Mouse (Mus musculus) cortical plate, adult 2 months (tissue): Measurements from ENCODE around the gene Depp1. TPM values are rescaled to one million over a fixed set of nuclear protein-coding genes. Genes with fewer than 3 reads are reported as not detected.

ENCODE experiments used
- H3K27ac ChIP-seq: fragments of 200-500 bp; 2 replicates; pipeline ENCODE4 v1.5.1; 2012; ENCODE audit warnings: low read length, control low read depth, inconsistent platforms; ENCODE audit not compliant: insufficient read depth
- H3K4me1 ChIP-seq: fragments of 200-500 bp; 2 replicates; pipeline ENCODE4 v1.6.1; 2011; ENCODE audit warnings: low read length; ENCODE audit not compliant: control insufficient read depth, insufficient read depth
- H3K4me3 ChIP-seq: fragments of 200-500 bp; 2 replicates; pipeline ENCODE4 v1.5.1; 2011; ENCODE audit warnings: mild to moderate bottlenecking, low read length, control low read depth; ENCODE audit not compliant: insufficient read depth
- CTCF ChIP-seq: fragments of 200-500 bp; IDR thresholded peaks from 2 replicates; pipeline ENCODE4 v1.5.1; 2011; ENCODE audit warnings: mild to moderate bottlenecking, control low read depth, low read length; ENCODE audit not compliant: insufficient read depth; ENCODE audit errors: extremely low read depth
- POLR2A ChIP-seq: fragments of 200-500 bp; IDR thresholded peaks from 2 replicates; pipeline ENCODE4 v1.6.1; 2011; ENCODE audit warnings: mild to moderate bottlenecking, low read length, control low read depth; ENCODE audit not compliant: insufficient read depth; ENCODE audit errors: extremely low read depth
- polyA plus RNA-seq: library from polyadenylated mRNA; depleted of rRNA; stranded (reverse); fragments of >200 nt; gene quantifications from 2 replicates; pipeline ENCODE4 v1.2.3, GENCODE M21; 2012; rRNA removed

Depp1 gene
- polyA plus RNA-seq, 1 experiment: 2.1 TPM

DNA sequence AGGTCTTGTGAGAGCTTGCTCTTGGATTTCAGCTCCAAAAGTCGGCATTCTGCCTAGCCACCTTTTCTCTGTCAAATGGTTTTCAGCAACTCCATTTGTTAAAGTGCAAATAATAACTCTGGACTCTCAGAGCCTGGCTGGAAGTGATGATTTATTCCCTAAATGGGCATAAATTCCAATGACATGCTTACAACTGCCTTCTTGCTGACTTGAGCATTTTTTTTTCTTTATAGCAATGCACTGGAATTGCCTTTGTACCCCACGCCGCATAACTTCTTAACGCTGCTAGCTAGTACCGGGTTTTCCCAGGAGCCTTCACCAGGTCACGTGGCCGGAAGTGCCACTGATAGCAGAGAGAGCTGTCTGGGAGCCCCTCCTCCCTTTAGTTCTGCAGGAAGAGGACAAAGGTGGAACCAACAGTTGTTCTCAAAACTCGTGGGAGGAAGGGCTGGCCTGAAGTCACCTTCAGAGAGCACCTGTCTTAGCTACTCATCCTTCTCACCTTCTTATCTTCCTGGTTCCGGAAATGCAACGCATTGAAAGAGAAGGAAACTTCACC is 26.0 kb downstream of the Depp1 start:
- H3K4me1 ChIP-seq: no peaks in the 10 kb centered on the region
- TF ChIP-seq CTCF: no peak
- no peak for TF ChIP-seq POLR2A
- H3K27ac ChIP-seq: no peak overlapping the region
- H3K4me3 ChIP-seq: no peak overlapping the region

DNA sequence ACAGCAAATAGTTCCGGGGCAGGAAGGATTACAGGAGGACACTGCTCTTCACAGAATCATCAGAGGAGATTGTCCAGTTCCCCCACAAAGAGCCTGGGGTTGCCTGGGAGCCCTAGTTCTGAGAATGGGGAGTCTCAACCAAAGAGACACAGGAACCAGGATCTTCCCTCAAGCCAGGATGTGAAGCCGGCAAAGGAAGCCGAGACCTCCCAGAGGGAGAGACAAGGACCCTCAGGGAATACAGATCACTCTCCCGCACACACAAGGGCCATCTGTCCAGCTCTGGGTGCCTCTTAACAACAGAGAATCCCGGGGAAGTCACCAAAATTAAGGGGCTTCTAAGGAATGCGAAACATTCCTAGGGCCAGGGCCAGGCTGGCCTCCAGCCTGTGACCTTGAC is 26.9 kb downstream of the Depp1 start:
- Histone ChIP-seq H3K4me3 (no peak overlapping the region), H3K4me1 (no peaks in the 10 kb centered on the region), H3K27ac (no peak overlapping the region)
- no peak for TF ChIP-seq CTCF
- no peak for TF ChIP-seq POLR2A

DNA sequence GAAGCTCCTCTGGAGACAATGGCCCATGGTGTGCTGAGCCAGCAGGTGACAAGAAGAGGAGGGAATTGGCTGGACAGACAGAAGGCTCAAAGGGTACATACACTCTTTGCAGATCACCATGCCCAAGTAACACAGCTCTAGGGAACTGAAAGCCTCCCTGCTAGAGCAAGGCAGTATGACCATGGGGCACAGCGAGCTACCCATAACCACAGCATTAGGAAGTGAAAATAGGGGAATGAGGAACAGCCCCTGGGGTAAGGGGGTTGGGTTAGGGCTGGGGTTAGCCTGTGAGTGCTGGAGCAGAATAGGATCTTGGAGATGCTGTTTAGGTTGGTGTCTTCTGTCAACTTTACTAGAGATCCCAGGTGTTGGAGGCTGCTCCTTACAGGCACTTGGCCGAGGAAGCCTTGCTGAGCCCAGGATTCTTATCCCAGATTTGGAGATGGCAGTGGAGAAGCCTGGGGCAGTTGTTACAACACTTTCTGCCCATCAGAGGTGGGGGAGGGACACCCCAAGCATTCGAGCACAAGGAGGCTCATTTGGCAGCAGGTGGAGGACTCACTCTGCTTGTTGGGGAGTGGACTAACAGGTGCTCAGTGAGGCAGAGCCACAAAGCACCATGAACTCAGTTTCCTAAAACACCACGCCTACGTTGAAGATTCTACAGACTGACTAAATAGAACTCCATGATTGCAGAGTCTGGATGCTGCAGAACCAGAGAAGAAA is 29.3 kb downstream of the Depp1 start:
- H3K27ac ChIP-seq: no peak overlapping the region
- no peaks in the 10 kb centered on the region for H3K4me1 ChIP-seq
- H3K4me3 ChIP-seq: no peak overlapping the region
- TF ChIP-seq POLR2A (no peak), CTCF (no peak)

DNA sequence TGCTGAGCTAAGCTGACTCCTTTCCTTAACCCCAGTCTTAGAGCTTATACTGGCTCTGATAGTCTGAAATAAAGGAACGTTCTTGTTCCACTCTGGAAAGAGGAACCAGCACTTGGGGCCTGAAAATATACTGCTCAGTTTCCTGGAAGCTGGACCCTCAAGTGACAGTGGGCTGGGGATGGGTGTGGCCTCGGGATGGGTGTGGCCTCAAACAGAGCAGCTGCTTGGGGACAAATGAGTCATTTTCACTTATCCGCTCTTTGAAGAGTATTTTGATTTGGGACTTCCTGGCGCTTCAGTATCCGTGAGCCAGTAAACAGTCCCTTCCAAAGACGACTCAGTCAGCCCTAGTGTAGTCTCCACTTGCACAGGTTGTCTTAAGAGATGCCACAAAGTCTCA is 31.9 kb downstream of the Depp1 start:
- no peak overlapping the region for H3K4me3 ChIP-seq
- H3K4me1 ChIP-seq: no peaks in the 10 kb centered on the region

DNA sequence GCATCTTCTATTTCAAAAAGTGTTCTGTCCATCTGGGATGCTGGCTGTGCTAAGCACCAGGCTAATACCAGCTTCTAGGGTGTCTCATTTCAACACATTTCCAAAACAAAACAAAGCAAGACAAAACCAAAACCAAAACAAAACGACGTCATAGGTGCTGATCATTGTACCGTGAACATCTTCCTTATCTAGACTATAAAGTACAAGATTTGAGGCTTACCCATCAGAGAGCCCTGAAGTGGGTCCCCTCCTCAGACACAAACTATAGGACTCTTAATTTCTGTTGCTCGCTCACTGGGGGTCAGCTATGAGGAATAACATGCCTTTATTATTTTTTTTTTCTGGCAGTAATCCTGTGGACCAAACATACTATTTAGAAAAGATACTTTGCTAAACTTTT is 43.2 kb downstream of the Depp1 start:
- H3K4me1 ChIP-seq: no peaks in the 10 kb centered on the region
- TF ChIP-seq POLR2A (no peak), CTCF (no peak)
- no peak overlapping the region for H3K4me3 ChIP-seq
- no peak overlapping the region for H3K27ac ChIP-seq

More for the DNA sequence above, 31.9 kb downstream of the Depp1 start:
- no peak for TF ChIP-seq POLR2A
- H3K27ac ChIP-seq: no peak overlapping the region

DNA sequence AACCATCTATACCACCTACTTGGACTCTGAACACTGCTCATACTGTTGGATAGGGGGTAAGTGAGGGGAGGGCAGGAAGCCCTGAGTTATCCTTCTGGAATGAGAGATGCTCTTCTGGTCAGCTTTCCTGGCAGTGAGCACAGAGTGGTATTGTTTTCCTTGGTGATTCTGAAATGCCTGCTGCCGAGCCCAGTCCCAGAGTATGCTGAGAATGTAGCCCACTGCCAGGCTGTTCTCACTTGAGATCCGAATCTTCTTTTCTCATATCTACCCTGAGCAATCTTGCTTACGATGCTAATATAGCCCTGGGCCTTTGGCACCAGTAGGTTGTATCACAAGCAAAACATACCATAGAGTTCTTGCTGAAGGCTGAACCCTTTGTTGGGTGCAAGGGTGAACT is 43.9 kb downstream of the Depp1 start:
- H3K27ac ChIP-seq: no peak overlapping the region
- H3K4me1 ChIP-seq: no peaks in the 10 kb centered on the region
- no peak overlapping the region for H3K4me3 ChIP-seq
- TF ChIP-seq POLR2A (no peak), CTCF (no peak)

DNA sequence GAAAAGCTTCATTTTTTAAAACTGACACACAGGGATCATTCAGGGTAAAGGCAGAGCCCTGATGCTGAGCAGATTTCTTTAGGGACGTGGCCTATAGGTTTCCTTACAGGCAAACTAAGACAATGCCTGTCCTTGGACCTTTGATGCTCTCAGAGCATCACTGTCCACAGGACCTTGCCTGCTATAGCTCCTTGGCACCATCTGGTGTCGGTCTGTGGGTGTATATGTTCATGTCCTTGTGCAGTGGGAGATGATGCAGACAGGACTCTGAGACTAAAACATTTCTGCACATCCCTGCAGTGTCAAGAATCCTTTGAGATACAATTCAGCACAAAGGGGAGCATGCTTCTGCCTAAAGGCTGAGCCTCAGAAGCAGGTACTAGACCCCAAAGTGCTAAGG is 47.0 kb downstream of the Depp1 start:
- Histone ChIP-seq H3K4me1 (no peaks in the 10 kb centered on the region), H3K27ac (no peak overlapping the region), H3K4me3 (no peak overlapping the region)
- TF ChIP-seq CTCF: peak; percentile 53
- TF ChIP-seq POLR2A: no peak

DNA sequence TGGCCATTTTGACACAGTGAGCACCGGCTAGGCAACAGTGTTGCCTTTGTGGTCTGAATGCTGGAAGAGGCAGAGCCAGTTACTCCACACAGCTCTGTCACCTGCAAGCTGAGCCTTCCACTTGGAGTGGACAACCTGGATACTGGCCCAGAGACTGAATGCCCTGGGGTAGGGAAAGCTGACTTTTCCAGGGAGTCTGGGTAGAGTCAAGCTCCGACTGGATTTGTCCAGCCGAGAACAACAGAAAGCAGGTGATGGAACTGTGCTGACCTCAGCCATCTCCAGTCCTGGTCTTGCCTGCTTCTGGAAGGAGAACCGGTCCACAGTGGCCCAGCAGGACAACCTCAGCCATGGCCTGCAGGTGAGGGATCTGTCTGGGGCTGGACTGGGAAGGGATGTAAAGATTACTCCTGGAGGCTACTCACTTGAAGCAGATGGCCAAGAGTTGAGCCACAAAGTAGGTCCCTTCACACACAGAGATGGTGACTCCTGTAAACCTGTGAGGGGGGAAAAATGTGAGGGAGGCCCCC is 47.6 kb downstream of the Depp1 start:
- H3K4me3 ChIP-seq: no peak overlapping the region
- no peak for TF ChIP-seq CTCF
- no peak for TF ChIP-seq POLR2A
- H3K4me1 ChIP-seq: no peaks in the 10 kb centered on the region
- no peak overlapping the region for H3K27ac ChIP-seq

DNA sequence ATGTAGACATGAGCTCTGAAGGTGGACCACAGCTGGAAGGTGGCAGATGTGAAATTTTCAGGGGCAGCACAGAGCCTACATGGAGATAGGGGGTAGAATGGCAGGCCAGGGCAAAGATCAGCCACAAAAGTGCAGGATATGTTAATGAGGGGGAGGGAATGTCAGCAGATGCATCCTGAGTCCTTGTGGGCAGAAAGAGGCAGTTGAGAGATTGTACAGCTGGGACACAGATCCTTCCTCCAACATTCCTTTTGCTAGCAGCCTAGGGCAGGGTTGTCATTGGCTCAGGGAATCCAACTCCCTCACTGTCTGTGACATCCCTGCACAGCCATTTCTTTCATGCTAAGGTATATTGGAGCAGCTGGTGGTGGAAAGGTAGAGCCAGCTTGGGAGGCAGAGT is 50.4 kb downstream of the Depp1 start:
- Histone ChIP-seq H3K27ac (no peak overlapping the region), H3K4me1 (no peaks in the 10 kb centered on the region), H3K4me3 (no peak overlapping the region)
- no peak for TF ChIP-seq CTCF
- no peak for TF ChIP-seq POLR2A

Other genes with a start within 250 kb of the Depp1 start
- gene Alox5, start 189.4 kb upstream of the Depp1 start, polyA plus RNA-seq: 1.3 and 1.5 TPM in 2 replicates
- gene Olfr211, start 161.5 kb upstream of the Depp1 start, polyA plus RNA-seq: not detected in 2 replicates
- gene Olfr212, start 144.1 kb upstream of the Depp1 start, polyA plus RNA-seq: not detected in 2 replicates
- gene Olfr213, start 112.2 kb upstream of the Depp1 start, polyA plus RNA-seq: not detected in 2 replicates
- gene Gm5580, start 99.5 kb upstream of the Depp1 start, polyA plus RNA-seq: 0.08 and 0.11 TPM in 2 replicates
- not detected in 2 replicates for gene Olfr214, start 96.4 kb upstream of the Depp1 start, polyA plus RNA-seq
- not detected in 2 replicates for gene Olfr215, start 66.4 kb upstream of the Depp1 start, polyA plus RNA-seq
- 27.3 and 27.7 TPM in 2 replicates for gene Zfp422, start 21.6 kb upstream of the Depp1 start, polyA plus RNA-seq
- 3.5 and 3.9 TPM in 2 replicates for gene Rassf4, start 23.3 kb downstream of the Depp1 start, polyA plus RNA-seq
- 0.08 TPM in 2 replicates for gene Tmem72, start 66.3 kb downstream of the Depp1 start, polyA plus RNA-seq